Mouse (Mus musculus): ENCODE results near the gene Rtn1.
"Not testable (repeated sequence)": the region's sequence is repeated elsewhere in the genome, so short reads cannot be mapped to it uniquely, and the experiment has no call there.

The Rtn1 gene

DNA sequence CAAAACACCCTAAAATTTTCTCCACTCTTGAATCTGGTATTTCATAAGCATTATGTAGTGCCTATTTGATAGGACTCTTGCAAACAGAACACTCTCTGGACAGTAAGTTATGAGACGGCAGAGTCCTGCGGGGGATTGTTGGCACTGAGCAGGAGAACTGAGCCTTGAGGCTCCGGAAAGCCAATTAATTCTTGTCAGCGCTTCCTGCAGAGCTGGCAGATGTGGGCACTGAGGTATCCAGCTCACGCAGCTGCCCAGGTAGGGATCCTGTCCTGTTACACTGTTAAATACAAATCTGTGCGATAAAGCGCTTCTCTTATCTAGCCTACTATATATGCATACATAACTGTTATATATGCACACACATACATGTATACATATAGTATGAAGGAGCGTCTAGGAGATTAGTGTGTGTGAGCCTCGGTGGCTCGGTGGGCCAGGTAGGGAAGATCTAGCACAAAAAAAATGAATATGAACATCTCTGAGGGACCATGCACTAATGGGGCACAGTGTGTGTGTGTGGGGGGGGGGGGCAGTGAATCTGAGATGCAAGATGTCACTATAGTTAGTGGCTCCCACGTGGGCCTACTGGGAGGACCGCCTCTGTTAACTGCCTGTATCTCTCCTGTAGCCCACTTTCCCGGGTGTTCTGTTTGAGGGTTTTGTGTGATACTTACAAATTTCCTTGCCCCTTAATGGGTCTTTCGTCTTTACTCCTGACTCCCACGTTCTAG is 93.0 kb downstream of the Rtn1 start:
- no peak for DNase-seq

DNA sequence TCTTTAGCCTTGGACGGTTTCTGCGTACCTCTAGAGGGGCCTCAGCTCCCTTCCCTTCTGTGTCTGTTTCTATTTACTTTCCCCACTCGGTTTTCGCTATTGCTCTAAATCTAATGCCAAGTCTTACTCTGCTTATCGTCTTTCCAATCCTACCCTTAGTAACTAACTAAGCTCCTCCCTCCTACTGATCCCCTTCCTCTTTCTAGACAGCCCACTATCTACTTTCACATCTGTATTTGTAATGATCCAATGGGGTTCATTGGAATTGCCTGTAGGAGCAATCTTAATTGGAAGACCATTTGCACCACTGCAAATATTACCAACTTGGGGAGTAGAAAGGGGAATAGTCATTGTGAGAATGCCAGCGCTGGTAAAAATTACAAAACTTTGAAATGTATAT is 98.0 kb downstream of the Rtn1 start:
- no peak for DNase-seq

DNA sequence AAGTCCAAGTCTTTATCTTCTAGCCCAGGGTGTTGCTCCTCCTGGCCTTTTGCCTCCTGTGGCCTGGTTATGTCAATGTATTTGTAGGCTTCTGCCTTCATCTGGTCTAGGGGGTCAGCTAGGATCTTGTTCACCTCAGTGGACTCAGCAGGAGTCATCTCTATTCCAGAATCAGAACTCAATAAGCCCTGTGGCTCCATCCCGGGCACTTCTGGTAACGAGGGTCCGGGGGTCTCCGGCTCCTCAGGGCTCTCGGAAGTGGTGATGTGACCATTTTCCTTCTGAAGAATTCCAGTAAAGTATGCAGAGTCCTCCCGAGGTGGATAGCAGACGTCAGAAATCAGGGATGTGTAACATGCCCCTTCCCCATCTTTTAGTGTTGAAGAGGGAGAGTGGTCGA is 100.3 kb downstream of the Rtn1 start:
- DNase-seq, result no peak

DNA sequence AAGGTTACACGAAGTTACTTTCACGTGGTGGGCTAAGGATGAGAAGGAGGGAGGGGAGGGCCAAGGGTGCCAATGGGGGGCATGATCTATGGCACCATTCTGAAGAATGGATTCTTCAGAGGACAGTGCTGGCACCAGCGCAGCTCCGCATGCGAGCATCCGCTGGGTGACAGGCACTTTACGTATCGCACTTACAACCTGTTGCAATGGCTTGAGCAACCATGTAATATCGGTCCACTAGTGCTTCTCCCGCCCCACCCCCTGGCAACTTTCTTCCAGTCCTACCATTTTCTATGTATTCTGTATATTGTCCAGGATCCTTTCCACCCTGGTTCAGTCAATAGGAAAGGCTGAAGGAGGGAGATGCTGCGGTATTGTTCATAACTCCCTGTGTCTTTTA is 102.6 kb downstream of the Rtn1 start:
- no peak for DNase-seq

DNA sequence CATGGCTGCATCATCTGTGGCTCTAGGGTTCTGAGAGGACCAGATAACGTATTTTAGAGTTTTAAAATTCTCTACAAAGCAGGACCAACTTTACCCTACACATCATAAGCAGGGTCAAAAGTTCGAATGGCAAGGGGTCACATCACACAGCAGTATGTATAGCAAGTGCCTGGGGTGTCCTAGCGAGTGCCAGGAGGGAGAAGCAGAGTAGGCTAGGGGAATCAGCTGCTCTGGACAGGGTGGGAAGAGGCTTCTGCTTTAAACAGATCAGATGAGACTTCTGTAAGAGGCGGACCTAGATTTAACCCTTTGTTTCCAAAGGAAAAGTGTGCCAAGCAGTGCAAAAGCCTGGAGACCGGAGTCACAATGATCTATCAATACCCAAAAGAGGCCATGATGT is 103.4 kb downstream of the Rtn1 start:
- no peak for DNase-seq

DNA sequence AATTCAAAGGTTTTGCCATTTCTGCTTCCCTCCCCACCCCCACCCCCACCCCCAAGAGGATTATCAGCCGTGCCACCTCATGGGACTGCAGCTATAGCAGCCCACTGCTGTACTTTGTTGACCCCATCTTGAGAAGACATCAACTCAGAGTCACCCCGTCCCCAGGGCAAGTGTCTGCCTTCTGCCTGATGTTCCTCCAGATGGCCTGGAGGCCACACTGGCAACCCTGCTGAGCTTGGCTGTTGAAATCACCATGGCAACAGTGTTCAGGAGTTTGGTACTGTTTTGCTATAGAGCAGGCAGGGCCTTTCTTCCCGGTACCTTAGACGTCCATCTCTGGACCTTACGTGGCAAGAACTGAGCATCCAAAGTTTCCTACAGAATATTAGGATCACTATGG is 103.9 kb downstream of the Rtn1 start:
- peak; percentile 23 for DNase-seq

DNA sequence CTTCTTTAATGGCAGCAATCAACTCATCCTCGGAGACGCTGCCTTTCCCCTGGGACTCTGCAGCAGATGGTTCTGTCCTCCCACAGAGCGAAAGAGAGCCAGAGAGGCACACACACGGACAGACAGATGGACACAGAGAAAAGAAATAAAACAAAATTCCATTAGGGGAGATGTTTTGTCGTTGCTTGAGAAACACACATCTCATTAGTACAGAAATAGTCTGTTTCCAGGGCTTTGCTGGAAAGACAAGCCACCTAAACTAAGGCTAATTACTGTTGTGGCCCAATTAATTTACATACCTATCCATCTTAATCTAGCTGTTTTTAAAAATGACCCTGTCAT is 104.5 kb downstream of the Rtn1 start:
- peak; percentile 57 for DNase-seq

DNA sequence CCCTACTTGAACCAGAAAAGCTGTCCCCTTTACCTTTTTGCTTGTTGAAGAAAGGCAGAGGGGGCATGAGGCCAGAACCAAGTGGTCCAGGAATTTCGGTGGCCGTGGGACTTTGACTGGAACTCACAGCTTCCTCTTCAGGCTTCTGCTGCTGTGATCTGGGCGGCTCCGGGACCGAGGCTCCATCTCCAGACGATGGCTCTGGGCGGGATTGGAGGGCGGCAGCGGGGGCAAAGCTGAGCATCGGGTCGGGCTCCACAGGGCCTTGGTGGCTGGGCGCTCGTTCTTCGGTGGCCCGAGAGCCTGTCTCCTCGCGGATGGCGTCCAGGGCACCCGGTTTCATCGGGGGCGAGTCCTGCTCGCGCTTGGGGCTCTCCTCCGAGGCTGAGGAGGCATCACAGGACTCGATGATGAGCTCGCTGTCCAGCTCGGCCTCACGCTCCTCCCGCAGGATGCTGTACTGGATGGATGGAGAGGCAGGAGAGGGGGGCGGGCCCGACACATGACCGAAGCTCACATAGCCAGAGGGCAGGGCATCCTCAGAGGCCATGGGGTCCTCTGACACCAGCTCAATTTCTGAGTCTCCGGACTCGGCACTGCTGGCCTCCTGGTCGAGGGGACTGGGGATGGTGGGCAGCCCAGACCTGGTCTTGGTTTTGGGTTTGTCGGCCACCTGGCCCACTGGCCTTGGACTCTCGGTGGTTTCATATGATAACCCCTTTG is 105.1 kb downstream of the Rtn1 start:
- no peak for DNase-seq

DNA sequence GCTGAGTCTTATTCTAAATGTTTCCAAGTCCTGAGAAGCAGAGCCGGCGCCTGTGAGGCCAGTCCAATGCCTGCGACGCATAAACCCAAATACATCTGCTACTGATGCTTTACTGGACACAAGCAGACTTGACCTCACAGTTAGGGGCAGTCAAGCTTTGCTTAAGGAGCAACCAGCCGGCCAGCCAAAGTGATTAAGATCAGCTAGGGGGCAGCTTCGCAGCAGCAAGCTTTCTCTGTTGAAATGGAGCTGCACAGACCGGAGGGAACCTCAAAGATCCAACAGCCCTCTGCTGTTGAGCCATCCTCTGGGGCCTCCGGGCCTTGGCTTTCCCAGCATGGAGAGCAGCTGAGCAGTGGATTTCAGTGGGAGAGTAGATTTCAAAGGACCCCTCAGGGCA is 107.4 kb downstream of the Rtn1 start:
- no peak for DNase-seq

DNA sequence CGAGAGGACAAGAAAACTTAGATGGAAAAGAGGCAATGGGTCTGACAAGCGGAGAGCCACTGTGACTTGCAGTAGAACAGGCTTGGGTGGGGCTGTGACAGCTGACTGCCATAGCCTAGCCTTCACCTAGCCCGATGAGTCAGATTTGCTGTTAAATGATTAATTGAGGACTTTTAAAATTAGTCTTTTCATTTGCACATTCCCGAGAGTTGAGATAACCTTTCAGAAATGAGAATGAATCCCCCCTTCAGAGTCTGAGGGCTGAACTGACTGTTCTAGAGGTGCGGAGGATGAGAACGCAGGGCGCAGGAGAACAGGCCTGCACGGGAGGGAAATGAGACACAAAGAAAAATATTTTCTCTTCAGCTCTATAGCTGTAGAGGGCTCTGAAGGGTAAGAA is 107.9 kb downstream of the Rtn1 start:
- no peak for DNase-seq

DNA sequence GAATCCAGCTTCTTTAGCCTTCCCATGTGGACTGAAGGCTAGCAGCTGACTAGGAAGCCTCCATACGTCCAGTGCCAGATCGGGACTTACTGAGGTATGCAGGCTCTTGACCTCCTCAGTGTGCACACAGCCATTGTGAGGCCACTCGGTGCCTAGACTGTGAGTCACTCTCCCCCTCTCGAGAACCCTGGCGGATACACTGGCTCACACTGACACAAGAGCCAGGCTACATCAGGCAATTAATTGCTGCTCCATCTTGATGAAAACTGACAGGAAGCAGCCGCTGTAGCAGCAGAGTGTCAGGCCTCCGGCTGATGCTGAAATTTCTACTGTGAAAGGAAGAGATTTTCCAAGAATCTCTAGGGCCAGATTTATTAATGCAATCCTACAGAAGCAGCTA is 110.6 kb downstream of the Rtn1 start:
- DNase-seq, result no peak

DNA sequence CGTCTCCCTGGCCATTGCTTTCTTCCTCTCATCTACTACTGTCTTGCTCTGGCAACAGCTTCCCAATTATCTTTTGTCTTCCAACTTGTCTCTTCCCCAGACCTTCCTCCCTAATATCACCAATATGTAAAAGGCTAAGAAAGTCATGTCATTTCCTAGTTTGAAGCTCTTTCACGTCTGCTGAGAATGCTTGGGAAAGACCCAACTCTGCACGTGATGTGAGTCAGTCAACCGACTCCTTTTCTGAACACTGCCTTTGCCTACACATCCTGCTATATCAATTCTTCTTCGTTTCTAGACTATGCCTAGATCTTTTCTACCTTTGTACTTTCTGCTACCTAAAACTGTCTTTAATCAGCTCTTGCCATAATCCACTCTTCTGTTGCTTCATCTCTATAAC is 112.3 kb downstream of the Rtn1 start:
- DNase-seq, result no peak

DNA sequence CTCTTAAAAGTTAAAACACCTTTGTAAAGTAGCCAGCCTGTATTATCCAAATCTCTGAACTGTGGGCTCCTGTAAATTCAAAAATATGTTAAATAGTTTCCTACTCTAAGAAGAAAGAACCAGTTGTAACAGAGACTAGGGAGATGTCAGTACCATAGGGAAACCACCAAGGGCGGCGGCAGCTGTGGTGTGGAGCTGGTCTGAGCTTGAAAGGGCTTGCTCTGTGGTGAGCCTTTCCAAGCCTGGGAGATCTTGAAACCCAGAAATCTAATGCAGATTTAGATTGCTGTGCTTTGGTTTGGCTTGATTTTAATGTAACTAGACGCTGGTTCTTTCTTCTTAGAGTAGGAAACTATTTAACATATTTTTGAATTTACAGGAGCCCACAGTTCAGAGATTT is 115.7 kb downstream of the Rtn1 start:
- DNase-seq, result not testable (repeated sequence)

DNA sequence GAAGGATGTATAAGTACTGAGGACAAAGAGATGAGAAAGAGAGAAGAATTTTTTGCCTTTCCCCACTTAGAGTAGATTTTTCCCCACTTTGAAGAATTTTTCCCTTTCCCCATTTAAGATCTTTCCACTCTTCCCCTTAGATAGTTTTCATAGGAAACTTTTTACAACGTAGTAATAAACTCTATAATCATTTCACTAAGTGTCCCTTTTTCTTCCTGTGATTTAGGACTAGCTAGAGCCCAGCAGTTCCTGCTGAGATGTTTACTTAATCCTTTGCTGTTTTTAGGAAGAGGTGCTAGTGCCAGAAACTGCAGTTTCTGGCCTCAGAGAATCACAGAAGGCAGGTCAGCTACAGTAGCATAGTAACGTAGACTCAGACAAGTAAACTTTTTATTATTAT is 116.3 kb downstream of the Rtn1 start:
- DNase-seq, result no peak

DNA sequence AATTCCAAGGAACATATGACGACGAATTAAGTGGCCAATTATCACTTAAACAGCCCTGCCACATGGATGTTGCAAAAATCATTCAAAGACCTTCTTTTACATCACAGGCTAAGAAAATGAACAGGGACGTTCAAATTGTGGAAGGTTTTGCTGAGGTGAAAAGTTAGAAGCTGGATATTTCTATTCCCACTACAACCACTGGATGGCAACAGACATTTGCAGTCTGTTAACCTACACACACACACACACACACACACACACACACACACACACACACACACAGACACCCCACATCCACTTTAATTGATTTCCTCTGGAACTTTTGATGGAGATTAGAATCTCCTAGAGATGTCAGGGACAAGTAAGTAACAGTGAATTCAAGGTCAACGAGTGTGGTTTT is 117.6 kb downstream of the Rtn1 start:
- DNase-seq, result no peak

DNA sequence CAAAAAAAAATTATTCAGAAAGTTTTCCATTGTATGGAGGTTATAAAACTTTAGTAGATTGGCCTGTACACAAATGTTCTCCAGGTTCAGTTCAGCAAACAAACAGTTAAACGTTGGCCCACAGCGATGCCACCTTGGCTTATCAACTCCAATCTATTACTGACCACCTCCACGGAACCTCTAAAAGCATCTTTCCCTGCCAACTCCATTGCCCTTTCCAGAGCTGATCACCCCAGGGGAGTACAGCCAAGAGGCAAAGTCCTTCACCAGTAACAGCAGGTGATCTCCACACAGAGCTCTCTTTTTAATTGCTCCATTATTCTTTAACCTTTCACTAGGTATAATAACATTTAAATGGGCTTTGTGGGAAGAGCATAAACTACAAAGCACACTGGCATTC is 120.6 kb downstream of the Rtn1 start:
- no peak for DNase-seq

DNA sequence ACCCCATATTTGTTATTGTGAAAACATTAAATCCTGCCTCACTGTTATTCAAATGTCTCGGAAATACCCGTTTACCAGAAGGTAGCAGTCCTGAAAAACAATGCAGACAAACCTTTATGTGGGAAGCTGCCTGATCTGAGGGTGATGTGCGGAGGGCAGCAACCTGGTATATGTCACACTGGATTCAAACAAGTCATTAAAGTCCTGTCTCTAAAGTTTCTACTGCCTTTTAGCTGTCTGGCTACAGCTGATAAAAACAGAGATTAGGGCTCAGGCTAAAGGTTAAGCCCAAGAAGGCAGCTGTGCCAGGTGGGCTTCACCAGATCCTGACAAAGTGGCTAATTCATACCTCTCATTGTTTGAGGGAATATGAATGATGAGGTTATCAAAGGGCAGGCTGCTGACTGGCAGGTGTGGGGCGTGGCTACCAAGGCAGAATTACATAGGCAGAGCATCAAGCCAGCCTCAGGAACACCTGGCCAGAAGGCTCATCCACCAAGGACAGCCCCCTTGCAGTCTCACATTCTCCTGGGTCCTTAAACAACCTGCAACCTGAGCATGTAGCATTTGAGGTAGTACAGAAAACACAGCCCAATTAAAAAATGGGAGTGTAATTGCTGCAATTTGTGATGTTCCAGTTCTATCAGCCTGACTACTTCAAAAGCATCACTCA is 121.4 kb downstream of the Rtn1 start:
- no peak for DNase-seq

DNA sequence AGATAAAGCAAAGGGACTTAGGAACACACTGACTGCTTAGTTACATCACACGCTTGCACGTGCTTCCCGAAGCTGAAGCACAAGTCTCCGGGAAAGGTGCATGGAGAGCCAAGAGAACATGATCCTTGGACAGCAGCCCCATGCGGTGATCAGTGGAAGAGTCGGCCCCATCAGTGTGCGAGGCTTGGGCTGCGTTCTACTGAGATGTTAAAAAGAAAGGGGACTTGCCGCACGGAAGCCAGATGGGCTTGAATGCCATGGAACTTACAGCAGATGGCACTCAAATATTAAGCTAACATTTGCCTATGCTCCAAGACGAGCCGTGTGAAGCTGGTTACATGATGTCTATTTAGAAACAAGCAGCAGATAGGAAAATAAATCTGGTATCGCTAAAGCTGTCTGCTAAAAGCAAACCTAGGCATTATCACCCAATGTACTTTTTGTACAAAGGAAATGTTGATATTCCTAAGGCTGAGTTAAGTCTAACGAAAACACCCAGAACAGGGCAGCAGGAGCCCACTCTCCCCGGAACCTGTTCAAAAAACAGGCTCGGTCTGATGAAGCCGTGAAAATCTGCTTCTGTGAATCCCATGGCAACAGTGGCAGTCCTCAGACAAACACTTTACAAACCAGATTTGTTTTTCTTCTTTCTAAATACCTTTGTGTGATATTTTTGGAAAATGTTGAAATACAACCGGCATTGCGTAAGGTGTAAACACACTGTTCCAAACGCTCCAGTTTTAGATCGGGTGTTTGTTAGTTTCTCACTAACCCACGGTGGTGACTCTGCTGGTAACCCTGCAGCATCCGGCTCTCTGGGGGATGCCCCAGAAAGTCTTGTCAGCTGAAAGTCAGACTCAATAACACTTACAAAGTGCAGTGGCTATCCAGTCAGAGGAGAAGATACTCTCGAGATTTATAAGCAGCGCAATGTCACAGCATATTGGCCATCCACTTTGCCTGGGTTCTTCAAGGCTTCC is 123.2 kb downstream of the Rtn1 start:
- peak; percentile 92 for DNase-seq

DNA sequence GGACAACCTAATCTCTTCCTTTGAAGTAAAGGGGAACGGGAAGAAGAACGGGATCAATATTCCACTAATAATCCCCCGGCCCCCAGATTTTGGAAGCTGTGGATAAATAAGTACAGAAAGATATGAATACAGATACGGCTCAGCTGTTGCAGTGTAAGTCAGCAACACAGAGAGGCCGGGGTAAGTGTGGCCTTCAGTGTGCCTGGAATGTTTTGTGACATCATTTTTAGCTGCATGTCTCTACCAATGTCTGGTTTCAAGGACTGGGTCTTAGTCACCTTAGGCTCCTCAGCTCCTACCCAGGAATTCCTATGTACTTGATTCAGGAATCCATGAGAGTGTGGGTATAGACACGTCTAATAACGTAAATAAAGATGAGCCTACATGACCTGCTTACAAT is 124.3 kb downstream of the Rtn1 start:
- no peak for DNase-seq

DNA sequence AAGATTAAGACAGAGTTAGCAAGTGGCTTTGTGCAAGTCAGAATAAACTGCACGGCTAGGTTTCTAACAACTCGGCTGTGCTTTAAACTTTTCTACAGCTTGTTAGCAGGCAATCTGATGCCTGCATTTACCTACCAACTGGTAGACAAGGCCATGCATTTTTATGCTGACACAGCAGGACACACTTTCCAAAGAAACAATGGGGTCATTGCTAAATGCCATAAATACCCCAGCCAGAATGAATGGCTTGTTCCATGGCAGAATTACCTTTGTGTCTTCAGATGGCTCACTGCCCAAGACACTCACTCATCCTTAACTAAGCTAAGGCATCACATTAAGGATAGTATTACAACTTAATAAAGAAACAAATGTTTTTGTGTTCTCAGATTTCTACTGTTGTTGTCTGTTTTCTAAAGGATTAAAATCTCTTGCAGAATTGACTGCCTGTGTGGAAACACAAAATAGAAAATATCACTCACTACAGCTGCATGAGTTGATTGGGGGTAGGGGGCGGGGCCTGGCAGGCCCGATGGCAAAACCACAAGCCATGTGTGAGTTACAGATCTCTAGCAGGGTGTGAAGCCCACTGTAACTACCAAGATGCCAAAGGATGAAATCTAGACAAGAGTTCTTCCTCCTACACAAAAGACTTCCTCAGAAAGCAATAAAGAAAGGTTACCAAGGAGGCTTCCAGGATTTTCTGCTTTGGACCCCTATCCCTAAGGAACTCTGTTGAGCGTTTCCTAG is 129.6 kb downstream of the Rtn1 start:
- no peak for DNase-seq

DNA sequence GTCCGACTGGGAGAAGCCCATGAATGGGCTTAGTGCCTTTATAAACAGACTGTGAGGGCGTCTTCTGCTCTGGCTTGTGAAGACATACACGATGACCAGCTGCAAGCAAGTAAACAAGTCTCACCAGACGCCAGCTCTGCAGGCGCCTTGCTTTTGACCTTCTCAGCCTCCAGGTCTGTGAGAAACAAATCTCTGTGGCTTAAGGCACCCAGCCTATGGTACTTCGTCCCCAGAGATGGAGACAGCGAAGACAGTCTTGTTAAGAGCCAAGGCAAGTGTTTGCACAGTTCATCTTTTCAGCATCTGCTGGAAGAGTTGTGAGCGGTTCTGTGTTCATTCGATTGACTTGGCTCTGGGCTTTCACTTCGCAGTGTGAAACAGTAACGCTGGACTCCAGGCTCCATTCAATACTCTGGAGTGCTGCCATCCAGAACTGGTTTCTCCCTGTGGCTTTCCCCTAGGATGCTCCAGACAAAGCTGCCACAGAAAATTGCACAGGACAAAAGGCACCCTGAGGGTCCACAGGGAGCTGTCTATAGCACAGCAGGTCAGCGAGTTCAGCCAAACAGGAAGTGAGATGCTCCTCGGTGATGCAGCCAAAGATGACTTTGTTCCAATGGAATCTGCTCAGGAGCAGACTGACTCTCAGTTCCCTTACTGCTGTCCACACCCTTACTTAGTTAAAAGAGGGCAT is 135.0 kb downstream of the Rtn1 start:
- no peak for DNase-seq

DNA sequence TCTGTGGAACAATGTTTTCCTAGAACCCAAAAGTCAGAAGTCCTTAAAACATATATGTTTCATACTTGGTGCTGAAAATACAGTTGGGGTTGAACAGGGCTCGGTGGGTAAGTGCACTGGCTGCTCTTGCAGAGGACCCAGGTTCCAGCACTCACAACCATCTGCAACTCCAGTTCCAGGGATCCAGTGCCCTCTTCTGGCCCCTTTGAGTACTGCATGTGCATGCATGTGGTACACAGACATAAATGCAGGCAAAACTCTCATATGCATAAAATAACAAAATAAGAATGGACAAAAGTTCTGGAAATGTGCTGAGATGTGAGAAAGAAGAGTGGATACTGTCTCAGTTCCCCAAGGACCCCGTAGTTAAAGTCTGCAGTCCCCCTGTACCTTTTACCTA is 141.2 kb downstream of the Rtn1 start:
- DNase-seq, result no peak
